Mouse (Mus musculus) erythroid progenitor cell, adult 5-6 weeks (primary cell): ENCODE results near the gene Fitm1. TPM values are rescaled to one million over a fixed set of nuclear protein-coding genes. Genes with fewer than 3 reads are reported as not detected.

ENCODE experiments used
- ATAC-seq: replicated peaks from 2 replicates; pipeline ENCODE4 v1.8.0; 2016; ENCODE audit warnings: moderate number of reproducible peaks, mild to moderate bottlenecking, moderate TSS enrichment, inconsistent platforms; ENCODE audit not compliant: poor library complexity, low FRiP score, severe bottlenecking
- total RNA-seq, 2 experiments: library from RNA; stranded (forward) in 1 of 2; stranded (reverse) in 1 of 2; fragments of 150-400 nt in 1 of 2; fragments of 186-747, 209-891 nt in 1 of 2; gene quantifications; 2 replicates each; pipeline versions ENCODE4 v1.2.3 to v1.2.4; 2015 to 2017; ENCODE audit warnings: low replicate concordance in 2 of 2

The Fitm1 gene
- total RNA-seq, 2 experiments from 2014 or later = not detected

DNA sequence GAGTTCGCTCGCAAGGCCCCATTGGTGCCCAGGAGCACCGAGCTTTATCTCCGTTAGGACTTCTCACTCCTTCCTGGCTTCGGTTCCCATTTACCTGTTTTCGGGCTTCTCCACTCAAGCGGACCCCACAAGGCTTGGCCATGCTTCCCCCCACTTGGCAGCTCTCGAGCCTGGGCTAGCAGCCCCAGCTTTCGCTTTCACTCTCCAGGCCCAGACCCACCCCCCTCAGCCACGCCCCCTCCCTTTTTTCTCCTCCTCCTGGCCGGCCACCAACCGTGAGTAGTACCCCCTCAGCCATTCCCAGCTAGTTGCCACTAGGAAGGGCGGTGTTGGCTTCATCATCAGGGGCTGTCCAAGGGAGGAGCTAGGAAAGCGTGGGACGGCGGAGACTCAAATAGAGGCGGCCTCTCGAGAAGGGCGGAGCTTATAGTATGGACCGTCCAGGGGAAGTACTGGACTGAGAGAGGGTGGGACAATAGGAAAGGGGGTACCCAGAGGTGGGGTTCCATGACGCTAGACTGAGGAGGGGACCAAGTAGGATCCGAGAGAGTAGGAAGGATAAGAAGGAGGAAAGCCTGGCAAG lies 15.4 kb downstream of the Fitm1 start, which contains the start of gene Psme2:
Psme2 (minus strand) TSS at position 366 of the 583 bp plus-strand sequence.
- peak; percentile 79 for ATAC-seq

DNA sequence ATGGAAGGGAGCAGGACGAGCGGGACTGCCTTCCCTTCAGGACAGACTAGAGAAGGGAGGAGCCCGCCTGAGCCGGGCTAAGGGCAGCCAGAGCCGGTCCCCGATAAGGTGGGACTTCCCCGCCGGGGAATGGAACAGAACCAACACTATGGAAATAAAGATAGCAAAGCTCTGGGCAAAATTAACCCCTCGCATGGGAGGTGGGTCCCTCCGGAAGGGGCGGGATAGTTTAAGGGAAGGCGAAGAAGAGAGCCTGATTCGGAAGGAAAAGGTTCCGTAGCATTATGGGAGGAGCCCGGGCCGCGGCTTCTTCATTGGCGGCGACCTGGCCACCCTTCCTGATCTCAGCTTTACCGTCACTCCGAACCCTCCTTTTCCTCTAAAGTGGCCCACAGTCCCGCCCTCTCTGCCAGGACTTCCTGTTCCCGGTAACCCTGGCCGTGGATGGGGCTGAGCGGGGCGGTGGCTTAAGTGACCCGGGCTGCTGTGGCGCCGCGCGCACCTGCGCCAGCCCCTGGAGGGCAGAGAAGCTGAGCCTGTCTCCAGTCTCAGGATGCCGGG lies 16.0 kb downstream of the Fitm1 start, which contains the start of gene Rnf31:
Rnf31 (plus strand) TSS at position 378 of the 561 bp plus-strand sequence.
- peak; percentile 88 for ATAC-seq

DNA sequence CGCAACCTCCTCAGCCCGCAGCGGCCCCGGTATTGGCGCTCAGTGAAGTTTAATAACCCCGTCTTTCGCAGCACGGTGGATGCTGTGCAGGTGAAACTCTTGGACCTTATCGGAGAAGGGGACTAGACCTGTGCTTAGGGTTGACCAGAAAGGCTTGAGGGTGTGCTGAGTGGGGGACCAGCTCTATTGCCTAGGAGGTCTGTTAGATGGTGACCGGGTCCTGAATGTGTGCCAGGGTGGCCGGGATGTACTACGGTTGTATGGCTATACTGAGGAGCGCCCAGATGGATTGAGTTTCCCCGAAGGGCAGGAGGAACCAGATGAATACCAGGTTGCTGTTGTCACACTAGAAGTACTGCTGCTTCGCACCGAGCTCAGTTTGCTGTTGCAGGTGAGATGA lies 16.8 kb downstream of the Fitm1 start:
- 0 out of 2 replicates have a peak, but pooled peaks have one; percentile 8 for ATAC-seq

DNA sequence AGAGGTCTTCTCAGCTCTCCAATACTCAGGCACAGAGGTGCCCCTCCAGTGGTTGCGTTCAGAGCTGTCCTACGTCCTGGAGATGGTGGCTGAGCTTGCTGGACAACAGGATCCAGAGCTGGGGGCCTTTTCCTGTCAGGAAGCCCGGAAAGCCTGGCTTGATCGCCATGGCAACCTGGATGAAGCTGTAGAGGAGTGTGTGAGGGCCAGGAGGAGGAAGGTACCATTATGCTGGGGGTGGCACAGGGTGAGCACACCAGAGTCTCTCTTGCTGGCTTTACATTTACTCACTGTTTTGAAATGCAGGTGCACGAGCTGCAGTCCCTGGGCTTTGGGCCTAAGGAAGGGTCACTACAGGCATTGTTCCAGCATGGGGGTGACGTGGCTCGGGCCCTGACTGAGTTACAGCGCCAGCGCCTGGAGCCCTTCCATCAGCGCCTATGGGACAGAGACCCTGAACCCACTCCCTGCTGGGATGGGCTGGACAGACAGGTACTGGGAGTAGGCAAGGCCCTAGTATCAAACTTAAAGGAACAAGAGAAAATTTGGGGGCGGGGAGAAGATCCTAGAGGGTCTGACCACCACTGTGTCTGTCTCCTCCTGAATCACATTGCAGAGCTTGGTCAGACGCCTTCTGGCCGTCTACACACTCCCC lies 20.7 kb downstream of the Fitm1 start:
- no peak for ATAC-seq

DNA sequence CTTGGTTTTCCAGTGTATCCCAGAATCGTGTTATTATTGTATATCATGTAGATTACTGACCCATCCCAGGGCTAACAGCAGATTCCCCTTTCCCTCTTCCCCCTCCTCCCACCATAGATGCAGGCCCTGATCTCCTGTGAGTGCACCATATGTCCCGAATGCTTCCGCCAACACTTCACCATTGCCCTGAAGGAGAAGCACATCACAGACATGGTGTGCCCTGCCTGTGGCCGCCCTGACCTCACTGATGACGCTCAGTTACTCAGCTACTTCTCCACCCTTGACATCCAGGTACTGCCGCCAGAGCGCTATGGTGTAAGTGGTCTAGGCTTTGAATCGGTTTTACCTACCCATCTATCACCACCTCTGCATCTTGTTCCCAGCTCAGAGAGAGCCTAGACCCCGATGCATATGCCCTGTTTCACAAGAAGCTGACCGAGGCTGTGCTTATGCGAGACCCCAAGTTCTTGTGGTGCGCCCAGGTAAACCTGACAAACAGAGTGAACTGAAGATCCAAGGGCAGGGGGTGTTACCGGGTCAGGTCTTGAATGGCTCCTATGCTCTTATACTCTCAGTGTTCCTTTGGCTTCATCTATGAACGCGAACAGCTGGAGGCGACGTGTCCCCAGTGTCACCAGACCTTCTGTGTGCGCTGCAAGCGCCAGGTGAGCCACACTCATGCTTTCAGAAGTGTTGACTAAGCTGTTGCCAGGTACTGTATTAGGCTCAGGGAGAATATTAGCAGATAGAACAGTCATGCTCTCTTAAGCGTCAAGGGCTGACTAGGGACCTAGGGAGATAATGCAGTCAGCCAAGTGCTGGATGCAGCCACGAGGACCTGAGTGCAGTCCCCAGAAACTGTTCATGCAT lies 23.3 kb downstream of the Fitm1 start:
- no peak for ATAC-seq

DNA sequence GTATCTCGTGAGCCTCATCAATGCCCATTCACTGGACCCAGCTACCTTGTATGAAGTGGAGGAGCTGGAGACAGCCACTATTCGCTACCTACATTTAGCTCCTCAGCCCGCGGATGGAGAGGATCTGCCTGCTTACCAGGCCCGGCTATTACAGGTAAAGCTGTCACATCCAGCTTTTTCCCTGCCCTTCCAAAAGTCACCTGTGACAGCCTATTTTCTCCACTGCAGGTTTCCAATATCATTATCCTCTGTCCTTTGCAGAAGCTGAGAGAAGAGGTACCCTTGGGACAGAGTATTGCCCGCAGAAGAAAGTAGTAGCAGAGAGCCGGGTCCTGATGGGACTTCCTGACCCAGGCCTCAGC lies 27.8 kb downstream of the Fitm1 start, which contains the start of gene Irf9:
Irf9 (plus strand) TSS at position 301 of the 362 bp plus-strand sequence.
- peak; percentile 11 for ATAC-seq

DNA sequence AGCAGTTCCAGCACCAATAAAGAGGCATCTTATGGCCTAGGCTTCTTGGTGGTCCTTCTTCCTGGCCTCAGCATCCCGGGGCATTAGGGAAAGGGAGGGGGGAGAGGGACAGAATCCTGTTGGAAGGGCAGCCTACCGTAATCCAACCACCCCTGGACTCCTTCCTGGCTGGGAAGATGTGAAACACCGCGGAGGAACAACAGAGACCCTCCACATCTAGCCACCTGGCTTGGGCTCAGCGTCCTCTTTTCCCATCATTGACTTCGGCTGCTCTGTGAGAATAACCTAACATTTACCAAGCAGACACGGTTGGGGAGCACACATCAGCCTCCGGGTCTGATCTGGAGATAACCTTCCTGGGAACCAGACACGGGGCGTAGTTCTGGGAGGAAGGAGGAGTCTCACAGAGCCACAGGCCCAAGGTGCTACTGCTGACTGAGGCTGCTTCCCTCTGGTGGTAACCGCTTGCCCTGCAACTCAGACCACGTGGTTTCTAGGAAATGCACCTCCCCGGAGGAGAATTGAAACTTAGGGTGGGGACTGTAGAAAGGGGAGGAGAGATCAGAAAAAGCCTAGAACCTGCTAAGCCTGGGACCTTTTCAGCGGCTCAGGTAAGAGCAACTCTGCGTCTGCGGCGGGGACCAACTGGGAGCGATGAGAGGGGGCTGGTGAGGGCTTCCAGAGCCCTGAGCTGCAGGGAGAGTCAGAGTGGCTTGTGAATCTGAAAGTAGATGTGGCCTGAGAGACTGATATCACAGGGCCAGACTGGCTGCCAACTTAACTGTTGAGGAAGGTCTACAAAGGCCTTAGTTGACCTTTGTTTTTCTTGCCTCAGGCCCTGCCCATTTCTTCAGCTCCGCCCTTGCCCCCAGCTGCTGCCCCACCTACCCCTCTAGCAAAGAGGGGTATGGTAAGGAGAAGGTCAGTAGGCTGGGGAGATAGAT lies 28.5 kb downstream of the Fitm1 start:
- ATAC-seq = peak; percentile 89

DNA sequence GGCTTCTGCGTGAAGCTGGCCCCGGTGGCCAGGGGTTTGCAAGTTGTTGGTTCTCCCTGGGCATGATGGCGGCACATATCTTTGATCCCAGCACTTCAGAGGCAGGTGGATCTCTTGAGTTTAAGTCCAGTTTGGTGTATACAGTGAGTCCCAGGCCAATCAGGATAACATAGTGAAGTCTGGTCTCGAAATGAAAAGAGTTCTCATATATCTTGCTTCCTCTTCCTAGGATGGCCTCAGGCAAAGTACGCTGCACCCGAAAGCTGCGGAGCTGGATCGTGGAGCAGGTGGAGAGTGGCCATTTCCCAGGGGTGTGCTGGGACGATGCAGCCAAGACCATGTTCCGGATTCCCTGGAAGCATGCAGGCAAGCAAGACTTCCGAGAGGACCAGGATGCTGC lies 29.4 kb downstream of the Fitm1 start:
- ATAC-seq = no peak

DNA sequence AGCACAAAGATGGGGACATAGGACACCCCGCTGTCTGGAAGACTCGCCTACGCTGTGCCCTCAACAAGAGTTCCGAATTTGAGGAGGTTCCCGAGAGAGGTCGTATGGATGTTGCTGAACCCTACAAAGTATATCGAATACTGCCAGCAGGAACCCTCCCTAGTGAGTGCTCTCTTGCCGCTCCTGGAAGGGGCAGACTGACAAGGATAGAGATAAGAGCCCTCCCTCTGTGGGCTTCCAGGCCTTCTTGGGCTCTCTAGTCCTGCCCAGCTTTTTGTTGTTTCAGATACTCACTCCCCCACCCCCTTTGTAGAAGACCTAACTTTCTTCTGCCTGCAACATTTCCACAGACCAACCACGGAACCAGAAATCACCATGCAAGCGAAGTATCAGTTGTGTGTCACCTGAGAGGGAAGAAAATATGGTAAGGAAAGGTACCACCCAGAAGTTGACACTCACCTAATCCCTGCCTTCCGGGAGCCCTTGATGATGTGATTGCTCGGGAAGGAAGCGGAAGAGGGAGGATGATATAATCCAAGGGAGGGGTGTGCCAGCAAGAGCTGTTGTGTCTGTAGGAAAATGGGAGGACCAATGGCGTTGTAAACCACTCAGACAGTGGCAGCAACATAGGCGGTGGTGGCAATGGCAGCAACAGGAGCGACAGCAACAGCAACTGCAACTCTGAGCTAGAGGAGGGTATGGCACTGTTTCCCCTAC lies 30.5 kb downstream of the Fitm1 start:
- ATAC-seq = 0 out of 2 replicates have a peak, but pooled peaks have one; percentile 27

DNA sequence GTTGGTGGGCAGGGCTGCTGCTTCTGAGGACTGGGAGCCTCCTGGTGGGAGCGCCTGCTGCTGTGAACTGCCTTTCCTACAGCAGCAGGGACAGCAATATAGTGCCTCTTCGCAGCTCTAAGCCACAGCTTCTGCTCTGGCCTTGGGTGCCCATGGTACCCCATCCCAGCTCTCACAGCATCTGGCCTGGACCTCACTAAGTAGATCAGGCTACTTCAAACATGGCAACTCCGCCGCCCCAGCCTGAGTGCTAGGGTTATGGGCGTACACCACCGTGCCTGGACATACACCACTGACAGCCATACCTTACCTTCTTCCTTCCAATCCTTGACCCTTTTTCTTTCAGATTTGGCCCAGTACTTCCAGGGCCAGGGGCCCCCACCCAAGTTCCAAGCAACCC lies 32.9 kb downstream of the Fitm1 start:
- ATAC-seq = no peak

DNA sequence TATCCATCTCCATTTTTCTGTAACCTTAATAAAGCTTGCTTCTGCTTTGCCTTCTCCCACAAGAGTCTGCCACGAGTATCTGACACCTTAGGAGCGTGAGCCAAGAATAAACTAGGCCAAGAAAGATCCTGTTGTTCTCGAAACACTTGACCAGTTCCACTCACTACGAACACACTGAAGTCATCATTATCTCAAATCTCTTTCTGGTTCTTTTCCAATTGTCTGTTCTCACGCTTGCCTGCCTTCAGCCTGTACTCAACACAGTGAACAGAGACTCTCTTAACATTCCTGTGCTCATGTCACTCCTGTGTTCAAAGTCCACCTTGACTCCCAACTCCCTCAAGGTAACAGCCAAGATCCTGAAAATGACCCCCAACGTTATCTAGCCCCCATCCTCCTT lies 37.9 kb downstream of the Fitm1 start:
- ATAC-seq = no peak

DNA sequence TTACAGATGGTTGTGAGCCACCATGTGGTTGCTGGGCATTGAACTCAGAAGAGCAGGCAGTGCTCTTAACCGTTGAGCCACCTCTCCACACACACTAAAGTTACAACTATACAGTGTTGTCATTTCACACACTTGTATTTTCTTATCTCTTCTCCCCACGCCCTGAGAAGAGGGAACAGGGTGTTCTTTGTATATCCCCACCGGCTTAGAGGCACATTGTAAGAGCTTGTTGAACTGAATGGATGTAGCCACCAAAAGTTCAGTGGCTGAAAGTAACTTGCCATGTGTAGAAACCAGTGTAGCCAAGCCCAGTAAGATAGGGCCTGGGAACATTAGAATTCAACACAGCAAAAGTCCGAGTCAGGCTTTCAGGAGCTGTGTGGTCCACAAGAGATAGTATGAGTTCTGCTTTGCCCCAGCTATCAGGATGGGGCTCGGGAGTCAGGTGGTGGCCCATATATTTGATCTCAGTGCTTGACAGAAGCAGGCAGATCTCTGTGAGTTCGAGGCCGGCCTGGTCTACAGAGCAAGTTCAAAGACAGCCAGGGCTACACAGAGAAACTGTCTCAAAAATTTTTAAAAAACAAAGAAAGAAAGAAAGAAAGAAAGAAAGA lies 39.3 kb downstream of the Fitm1 start:
- peak; percentile 46 for ATAC-seq

DNA sequence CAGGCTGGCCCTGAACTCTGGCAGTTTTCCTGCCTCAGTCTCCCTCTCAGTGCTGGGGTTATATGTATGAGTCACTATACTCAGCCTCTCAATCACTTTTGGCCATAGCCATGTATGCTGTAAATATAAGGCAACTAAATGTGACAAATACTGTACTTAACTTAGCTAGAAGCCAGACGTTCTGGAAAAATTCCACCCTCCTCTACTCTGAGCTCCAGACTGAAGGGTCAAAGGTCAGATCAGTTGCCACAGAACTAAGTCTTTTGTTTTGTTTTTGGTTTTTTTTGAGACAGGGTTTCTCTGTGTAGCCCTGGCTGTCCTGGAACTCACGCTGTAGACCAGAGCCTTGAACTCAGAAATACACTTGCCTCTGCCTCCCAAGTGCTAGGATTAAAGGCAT lies 40.5 kb downstream of the Fitm1 start:
- ATAC-seq = no peak

DNA sequence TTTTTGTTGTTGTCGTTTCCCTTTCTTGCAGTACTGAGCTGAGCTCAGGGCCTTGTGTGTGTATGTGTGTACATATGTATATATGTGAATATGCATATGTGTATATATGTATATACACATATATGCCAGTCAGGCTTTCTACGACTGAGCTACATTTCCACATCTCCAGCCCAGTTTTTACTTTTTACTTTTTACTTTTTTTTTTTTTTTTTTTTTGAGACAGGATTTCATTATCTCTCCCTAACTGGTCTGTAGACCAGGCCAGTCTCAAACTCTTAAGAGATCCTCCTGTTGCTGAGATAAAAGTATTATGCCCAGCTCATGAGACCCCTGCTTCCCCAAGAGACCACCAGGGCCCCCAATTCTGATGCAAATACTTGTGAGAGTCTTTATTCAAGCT lies 41.4 kb downstream of the Fitm1 start:
- no peak for ATAC-seq

DNA sequence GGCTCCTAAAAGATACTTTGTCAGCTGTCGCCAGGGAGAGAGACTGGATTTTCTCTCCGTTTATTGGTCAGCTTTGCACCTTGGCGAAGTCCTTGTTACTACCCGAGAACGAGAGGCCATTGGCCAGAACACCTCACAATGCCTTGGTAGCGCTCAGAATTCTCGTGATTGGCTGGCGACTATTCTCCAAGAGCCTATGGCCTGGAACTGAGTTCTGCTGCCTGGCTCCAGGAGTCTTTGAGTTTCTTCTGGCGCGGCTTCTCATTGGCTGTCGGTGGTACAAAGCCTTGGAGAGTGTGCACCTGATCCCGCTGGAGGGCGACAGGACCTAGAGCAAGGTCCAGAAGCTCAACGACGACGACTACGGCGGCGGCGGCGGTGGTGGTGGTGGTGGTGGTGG lies 42.4 kb downstream of the Fitm1 start, which contains the start of gene Rec8:
Rec8 (plus strand) TSS at position 216 of the 400 bp plus-strand sequence.
- peak; percentile 84 for ATAC-seq

DNA sequence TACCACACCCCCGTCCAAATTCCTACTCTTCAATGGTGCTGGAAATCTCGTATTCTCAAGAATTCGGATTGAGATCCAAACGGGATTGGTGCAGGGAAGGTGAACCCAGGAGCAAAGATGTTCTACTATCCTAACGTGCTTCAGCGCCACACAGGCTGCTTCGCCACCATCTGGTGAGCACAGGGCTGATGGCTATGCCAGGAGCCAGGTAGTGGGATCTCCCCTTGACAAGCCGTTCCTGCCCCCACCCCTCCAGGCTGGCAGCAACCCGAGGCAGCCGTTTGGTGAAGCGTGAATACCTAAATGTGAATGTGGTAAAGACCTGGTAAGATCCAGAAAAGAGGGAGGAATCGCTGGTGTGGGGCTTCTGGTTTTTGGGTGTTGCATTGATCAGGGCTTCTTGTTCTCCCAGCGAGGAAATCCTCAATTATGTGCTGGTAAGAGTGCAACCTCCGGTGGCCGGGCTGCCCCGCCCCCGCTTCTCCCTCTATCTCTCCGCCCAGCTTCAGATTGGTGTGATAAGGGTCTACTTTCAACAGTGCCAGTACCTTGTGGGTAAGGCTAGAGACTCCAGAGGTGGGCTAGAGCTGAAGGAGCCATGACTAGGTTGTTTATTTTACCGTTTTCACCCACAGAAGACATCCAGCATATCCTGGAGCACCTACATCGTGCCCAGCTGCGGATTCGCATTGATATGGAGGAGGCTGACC lies 43.2 kb downstream of the Fitm1 start:
- peak; percentile 60 for ATAC-seq
